Mouse (Mus musculus): ENCODE data around the gene Tldc2.
A peak's percentile ranks its signal among the peaks of the same experiment; 100 is the strongest.

Gene Tldc2

GRCm38 (mm10) chr2:157060557-157061305, 26.1 kb upstream of the Tldc2 start:
- no peak for DNase-seq (ENCODE audit: low spot score)

GRCm38 (mm10) chr2:157063241-157063700, 23.6 kb upstream of the Tldc2 start:
- DNase-seq (ENCODE audit: low spot score) = no peak

GRCm38 (mm10) chr2:157064136-157064535, 22.7 kb upstream of the Tldc2 start:
- no peak for DNase-seq (ENCODE audit: low spot score)

- no peak for DNase-seq (ENCODE audit: low spot score)
Measured at GRCm38 (mm10) chr2:157064978-157065878, 21.6 kb upstream of the Tldc2 start.

GRCm38 (mm10) chr2:157065879-157066226, 21.0 kb upstream of the Tldc2 start:
- no peak for DNase-seq (ENCODE audit: low spot score)

GRCm38 (mm10) chr2:157066731-157067430, 20.0 kb upstream of the Tldc2 start:
- no peak for DNase-seq (ENCODE audit: low spot score)

GRCm38 (mm10) chr2:157068701-157069354, 18.0 kb upstream of the Tldc2 start:
- no peak for DNase-seq (ENCODE audit: low spot score)

GRCm38 (mm10) chr2:157069355-157069735, 17.5 kb upstream of the Tldc2 start:
- peak; percentile 80 for DNase-seq (ENCODE audit: low spot score)

- DNase-seq (ENCODE audit: low spot score) = peak; percentile 54
Measured at GRCm38 (mm10) chr2:157069755-157070315, 17.0 kb upstream of the Tldc2 start.

GRCm38 (mm10) chr2:157070365-157070764, 16.5 kb upstream of the Tldc2 start:
- DNase-seq (ENCODE audit: low spot score) = peak; percentile 77

- peak; percentile 88 for DNase-seq (ENCODE audit: low spot score)
Measured at GRCm38 (mm10) chr2:157071556-157071955, 15.3 kb upstream of the Tldc2 start.

GRCm38 (mm10) chr2:157072316-157072990, 14.4 kb upstream of the Tldc2 start:
- no peak for DNase-seq (ENCODE audit: low spot score)

GRCm38 (mm10) chr2:157073378-157074052, 13.3 kb upstream of the Tldc2 start:
- DNase-seq (ENCODE audit: low spot score) = no peak

GRCm38 (mm10) chr2:157074186-157074724, 12.6 kb upstream of the Tldc2 start:
- DNase-seq (ENCODE audit: low spot score) = peak; percentile 71

GRCm38 (mm10) chr2:157074772-157075171, 12.1 kb upstream of the Tldc2 start:
- DNase-seq (ENCODE audit: low spot score) = no peak

GRCm38 (mm10) chr2:157075226-157075625, 11.6 kb upstream of the Tldc2 start:
- no peak for DNase-seq (ENCODE audit: low spot score)

- DNase-seq (ENCODE audit: low spot score) = peak; percentile 41
Measured at GRCm38 (mm10) chr2:157075685-157076084, 11.2 kb upstream of the Tldc2 start.

GRCm38 (mm10) chr2:157076585-157076984, 10.3 kb upstream of the Tldc2 start:
- no peak for DNase-seq (ENCODE audit: low spot score)

- DNase-seq (ENCODE audit: low spot score) = peak; percentile 49
Measured at GRCm38 (mm10) chr2:157077160-157077559, 9.7 kb upstream of the Tldc2 start.

- DNase-seq (ENCODE audit: low spot score) = peak; percentile 91
Measured at GRCm38 (mm10) chr2:157077641-157078058, 9.2 kb upstream of the Tldc2 start.

Measured in MN1 (cell line).